Mouse (Mus musculus): ENCODE data around the gene Slc26a10.

GRCm38 (mm10) chr10:127186451-127186850, 6.0 kb upstream of the Slc26a10 start:
- TF ChIP-seq GATA1 (IDR thresholded peaks at IDR 0.05; ENCODE audit: low read length) (no peak), TAL1 (IDR thresholded peaks at IDR 0.05; ENCODE audit: low read length) (no peak)

Measured in erythroblast, embryonic 14.5 days (primary cell).